Mouse (Mus musculus): ENCODE measurements around the gene Pkdrej.
"Not testable (repeated sequence)": the region's sequence is repeated elsewhere in the genome, so short reads cannot be mapped to it uniquely, and the experiment has no call there.

Pkdrej gene

DNA sequence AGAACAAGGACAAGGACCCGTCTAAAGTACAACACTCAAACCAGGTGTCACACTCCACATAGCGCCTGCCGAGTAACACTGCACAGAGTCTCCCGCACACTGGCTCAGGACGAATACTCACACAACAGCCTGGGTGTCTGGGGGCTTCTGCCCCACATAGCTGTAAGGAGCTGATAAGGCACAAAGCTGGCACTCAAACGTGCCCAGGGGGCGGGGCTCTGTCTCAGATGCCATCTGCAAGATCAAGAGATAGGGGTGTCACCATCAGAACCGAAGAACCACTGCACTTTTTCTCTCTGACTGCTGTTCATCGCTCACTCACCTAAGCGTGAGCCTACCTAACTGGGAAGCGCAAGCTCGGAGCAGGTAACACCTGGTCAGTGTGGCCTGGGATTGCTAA is 12.4 kb downstream of the Pkdrej start:
- no peak for DNase-seq

DNA sequence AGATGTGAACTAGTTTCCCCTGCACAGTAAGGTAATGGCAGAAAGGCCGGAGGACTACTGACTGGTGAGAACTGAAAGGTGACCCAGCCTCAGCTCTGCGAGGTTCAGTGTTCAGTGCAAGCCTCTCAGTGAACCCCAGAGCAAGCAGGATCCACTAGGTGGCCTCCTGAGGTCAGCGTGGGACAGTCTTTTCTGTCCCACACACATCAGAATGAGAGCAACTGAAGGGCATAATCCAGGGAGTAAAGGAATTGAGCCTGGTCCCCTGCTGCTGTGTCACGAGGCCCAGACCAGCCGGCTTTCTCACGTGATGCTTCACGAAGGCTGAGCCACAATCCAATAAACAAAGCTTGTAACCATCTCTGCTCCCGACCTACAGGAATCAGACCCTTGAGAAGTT is 13.1 kb downstream of the Pkdrej start:
- DNase-seq = no peak

- DNase-seq = no peak
Observed at GRCm38 (mm10) chr15:85808031-85808430, 13.5 kb downstream of the Pkdrej start.

DNA sequence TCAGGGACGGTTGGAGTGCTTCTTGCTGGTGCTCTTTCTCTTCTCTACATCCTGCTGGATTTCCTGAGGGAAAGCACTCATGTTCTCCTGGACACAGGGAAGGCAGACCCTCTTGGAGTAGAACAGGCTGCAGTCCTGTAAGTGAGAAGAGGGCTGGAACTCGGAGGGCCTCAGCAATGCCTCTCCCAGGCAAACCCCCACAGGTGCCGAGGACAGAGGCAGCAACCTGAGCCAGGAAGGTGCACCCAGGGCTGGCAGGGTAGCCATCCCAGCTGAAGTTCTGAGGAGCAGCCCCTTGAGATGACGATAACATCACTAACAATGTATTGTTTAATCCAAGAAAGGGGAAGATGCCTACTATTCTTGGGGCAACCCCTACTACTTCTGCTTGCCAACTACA is 14.1 kb downstream of the Pkdrej start:
- DNase-seq = no peak

DNA sequence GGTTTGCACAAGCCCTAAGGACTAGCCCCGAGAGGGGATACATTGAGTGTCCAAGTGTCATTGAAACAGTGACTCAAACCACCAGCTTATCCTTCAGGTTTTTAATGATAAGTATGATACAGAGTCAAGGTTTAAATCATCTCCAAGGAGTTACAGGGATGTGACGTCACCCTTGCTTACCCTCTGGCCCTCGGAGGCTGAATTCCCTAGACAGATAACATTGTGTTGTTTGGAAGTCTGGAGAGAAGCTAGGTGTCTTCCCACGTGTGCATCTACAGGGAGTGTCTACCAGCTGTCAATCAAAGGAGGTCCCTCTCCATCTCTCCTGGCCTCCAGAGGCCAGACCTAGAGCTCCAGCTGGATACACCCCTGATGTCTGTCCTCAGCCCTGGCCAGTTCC is 14.6 kb downstream of the Pkdrej start:
- no peak for DNase-seq

- DNase-seq = no peak
Observed at GRCm38 (mm10) chr15:85802931-85803330, 18.6 kb downstream of the Pkdrej start.

DNA sequence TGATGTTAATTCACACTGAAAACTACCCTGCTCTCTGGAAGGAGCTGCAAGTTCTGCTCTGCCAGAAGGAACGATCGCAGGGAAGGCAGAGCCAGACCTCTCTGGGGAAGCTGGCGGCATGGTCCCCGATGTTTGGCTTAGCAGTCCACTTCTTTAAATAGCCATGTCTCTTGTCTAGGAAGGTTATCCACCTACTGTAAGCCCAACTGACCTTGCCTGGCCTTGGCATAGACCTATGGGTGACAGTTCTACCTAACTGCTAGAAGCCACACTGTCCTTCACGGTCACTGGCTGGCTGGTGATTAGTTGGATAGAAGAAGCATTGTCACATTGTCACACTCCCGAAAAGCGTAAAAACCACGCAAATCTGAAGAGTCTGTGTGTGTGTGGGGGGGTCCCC is 22.9 kb downstream of the Pkdrej start:
- no peak for DNase-seq

- DNase-seq = no peak
Observed at GRCm38 (mm10) chr15:85795516-85795915, 26.0 kb downstream of the Pkdrej start.

- DNase-seq = no peak
Observed at GRCm38 (mm10) chr15:85792819-85793218, 28.7 kb downstream of the Pkdrej start.

DNA sequence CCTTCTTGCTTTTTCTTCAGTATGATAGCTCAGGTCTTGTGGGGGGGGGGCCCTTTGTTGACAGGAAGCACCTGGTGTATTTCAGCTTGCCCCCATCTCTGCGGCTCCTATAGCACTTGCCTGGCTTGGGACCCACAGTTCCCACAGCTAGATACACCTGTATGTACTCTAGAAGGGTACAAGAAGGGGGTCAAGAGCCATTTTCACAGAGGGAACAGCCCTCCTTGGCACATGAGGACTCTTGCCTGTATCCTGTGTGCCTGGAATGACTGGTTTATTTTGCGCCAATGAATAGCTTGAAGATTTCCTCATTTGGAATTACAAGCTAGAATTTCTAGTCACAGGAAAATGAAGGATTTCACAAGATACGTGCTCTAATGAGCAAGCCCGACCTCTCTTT is 30.1 kb downstream of the Pkdrej start:
- DNase-seq = peak; percentile 18

GRCm38 (mm10) chr15:85788633-85789032 is 32.9 kb downstream of the Pkdrej start:
- no peak for DNase-seq

DNA sequence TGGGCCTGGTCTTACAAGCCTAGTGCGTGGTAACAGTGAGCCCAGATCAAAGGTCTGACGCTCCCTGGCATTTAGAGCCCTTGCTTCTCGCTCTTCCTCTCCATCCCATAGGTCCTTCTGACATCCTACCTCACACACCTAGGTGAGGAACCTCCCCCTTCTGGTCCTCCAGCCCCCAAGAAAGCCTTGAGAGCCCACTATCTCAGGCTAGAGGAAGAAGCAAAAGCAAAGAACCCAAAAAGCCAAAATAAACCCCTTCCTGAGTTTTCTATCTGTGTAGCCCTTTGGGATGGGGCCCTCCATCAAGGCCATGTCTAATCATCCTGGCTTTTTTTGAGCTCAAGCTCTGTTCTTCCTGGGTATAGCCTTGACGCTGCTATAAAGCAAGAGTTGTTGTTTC is 33.5 kb downstream of the Pkdrej start:
- DNase-seq = no peak

- DNase-seq = no peak
Observed at GRCm38 (mm10) chr15:85787482-85787881, 34.1 kb downstream of the Pkdrej start.

DNA sequence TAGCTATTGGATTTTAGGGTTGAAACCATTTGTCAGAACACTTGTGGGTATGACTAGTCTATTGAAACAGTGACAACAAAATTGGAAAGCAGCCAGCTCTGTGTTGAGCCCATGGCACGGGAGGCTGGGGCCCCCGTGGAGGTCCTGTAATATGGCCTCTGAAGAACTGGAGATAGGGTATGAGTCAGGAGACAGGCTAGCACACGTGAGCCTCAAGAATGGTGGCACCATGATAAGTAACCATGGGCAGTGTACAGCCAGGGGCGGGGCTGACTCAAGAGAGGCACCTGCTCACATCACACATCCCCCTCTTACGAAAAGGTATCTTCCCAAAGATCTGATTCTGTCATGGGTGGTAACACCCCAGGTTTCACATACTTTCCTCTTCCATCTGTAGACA is 34.8 kb downstream of the Pkdrej start:
- DNase-seq = no peak

DNA sequence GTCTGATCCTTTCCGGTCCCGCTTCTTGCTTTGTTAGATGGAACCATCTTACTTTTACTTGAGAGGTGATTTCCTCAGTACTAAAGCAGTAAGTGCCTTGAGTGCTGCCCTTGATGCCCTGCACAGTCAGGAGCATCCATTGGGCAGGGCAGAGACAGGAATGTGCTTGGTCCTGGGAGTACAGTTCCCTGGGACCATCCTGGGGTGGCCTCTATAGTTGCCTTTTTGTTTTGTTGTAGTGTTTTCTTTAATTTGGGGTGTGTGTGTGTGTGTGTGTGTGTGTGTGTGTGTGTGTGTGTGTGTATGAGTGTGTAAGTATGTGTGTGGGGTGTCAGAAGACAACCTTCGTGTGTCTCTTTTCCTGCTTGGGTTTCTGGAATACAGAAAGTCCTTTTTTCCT is 37.2 kb downstream of the Pkdrej start:
- DNase-seq = no peak

DNA sequence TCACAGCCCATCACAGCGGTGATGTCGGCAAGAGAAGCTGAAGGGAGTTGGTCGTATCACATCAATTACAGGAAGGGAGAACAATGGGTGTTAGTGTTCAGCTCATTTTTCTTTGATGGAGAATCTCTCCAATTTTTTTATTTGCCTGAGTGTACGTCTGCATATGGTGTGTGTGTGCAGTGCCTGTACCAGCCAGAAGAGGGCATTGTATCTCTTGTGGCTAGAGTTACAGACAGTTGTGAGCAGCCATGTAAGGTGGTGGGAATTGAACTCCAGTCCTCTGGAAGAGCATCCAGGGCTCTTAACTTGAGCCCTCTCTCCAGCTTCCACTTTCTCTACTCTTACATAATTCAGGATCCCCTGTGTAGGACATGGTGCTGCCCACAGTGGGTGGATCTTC is 38.4 kb downstream of the Pkdrej start:
- no peak for DNase-seq

GRCm38 (mm10) chr15:85778891-85779290 is 42.6 kb downstream of the Pkdrej start:
- not testable (repeated sequence) for DNase-seq

DNA sequence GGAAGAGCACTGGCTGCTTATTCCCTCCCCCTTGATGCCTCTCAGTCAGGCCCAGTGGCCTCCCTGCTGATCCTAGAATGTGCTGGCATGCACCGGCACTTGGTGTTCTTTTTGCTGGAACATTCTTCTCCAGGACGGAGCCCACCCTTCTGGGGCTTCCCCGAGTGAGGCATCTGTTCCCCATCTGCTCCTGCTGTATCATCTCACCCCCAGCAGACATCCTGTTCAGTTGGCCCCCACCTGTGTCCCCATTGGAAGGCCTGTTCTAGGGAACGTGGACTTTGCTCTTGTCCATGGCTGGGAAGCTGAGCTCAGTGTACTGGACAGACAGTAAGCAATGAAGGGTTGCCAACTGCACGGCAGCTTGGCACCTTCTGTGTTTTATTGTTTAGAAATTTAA is 44.8 kb downstream of the Pkdrej start:
- DNase-seq = no peak

DNA sequence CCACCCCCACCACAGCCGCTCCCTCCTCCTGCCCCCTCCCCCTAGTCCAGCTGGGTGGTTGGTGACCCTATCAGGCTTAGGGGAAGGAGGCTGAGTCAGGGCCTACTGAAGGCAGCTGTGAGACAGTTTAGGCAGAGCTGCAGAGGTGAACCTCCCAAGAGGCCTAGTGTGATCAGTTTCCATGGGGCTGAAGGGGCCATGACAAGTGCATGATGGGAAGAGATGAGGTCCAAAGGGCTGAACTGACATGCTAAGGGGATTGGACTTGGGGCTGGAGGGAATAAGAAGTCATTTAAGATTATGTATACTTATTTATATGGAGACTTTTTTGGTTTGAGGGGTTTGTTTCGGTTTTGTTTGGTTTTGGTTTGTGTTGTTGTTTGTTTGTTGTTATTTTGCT is 45.3 kb downstream of the Pkdrej start:
- no peak for DNase-seq

GRCm38 (mm10) chr15:85775001-85775400 is 46.5 kb downstream of the Pkdrej start:
- DNase-seq = no peak

GRCm38 (mm10) chr15:85774419-85774818 is 47.1 kb downstream of the Pkdrej start:
- no peak for DNase-seq

DNA sequence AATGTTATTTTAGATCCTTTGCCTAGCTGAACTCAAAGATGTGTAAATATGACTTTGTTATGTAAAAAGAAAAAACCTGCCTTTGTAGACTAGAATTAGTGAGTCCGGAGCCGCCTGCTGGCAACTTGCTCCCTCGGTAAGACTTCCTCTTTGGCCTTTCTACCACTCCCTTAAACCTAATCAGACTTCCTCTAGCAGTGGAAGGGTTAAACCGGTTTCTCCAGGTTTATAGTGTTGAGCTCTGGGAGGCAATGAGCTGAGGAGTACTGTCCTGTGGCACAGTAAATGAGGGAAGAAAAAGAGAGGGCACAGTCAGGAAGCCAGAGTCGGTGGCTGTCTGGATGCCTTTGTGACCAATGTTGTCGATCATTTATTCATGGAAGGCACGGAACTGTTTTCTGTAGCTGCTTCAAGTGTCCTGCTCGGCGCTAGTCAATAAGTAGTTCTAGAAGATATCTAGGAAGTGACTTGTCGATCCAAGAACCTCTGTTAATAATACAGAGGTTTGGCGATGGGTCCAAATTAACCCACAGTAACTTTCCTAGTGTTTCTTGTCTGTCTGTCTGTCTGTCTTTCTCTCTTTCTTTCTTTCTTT is 49.3 kb downstream of the Pkdrej start:
- no peak for DNase-seq

DNA sequence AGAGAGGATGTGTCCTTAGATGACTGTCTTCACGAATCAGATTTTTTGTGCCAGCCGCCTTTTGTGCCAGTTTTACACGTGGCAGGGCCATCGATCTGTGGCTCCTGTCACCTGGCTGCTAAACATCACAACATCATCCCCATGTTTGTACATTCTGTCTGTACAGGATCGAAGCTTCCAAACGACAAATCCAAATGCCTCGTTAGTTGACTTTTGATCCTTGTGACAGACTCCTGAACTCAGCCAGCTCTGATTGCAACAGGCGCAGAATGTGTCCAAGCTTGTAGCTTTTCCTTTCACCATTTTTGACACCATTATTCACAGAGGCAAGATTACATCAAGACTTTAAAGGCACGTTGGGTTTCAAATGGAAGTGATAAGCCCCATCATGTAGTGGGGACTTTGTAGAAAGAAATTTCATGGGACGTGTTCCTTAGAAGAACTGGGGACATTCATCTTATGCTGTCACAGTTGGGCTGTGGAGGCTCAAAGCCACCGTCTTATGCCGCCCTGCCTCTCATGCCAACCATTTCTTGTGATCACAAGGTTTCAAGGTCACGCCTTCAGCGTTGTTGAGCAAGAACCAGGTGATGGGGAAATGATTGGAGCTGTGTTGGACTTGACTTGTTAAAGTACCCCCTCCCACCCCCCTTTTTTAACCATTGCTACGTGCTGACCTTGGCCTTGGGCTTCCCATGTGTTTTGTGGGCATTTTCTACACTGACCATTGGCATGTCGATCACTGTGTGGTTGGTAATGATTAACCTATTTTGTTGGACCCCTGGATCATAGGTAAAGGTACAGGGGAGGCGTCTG is 50.0 kb downstream of the Pkdrej start:
- DNase-seq = no peak

GRCm38 (mm10) chr15:85768991-85769390 is 52.5 kb downstream of the Pkdrej start:
- DNase-seq = no peak

DNA sequence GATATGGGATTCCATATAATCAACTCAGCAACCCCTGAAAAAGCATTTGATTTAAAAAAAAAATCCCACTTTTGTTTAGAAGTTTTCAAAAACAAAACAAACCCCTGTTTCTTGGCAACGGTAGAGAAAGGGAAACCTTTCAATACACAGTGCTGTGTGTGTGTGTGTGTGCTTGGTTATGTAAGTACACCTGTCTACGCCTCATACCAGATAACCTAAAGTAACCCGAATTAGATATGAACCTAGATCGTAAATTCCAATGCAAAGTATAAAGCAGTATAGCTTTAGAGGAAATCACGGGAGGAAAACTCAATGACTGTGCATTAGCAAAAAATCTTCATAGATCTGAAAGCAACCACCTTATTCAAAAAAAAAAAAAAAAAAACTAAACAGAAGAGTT is 54.9 kb downstream of the Pkdrej start:
- no peak for DNase-seq

Measured in lung, postnatal 14 days (tissue).